Mouse (Mus musculus): ENCODE results near the gene Olfr1265. TPM values are rescaled to one million over a fixed set of nuclear protein-coding genes. Genes with fewer than 3 reads are reported as not detected.

Gene Olfr1265
- total and polyA plus RNA-seq, 2 experiments from 2014 or later, result not detected

GRCm38 (mm10) chr2:90070065-90070464 lies 34.9 kb downstream of the Olfr1265 start:
- 59% methylated on average over 2 of the region's 2 CpGs for WGBS
- no peak for TF ChIP-seq CTCF (IDR thresholded peaks at IDR 0.05; ENCODE audit: low read depth)
- no peak for TF ChIP-seq EP300 (IDR thresholded peaks at IDR 0.05; ENCODE audit: low read depth)
- H3K27ac ChIP-seq (ENCODE audit: low read depth), result no peak overlapping the region
- no peaks in the 10 kb centered on the region for H3K27me3 ChIP-seq (ENCODE audit: control insufficient read depth, insufficient read depth, low read length)
- H3K9me3 ChIP-seq (replicated peaks; ENCODE audit: control insufficient read depth, low read length), result no peaks in the 10 kb centered on the region
- H3K4me3 ChIP-seq (ENCODE audit: low read depth, low read length), result no peak overlapping the region
- ATAC-seq (ENCODE audit: insufficient read depth, low read depth) (no peak), DNase-seq (ENCODE audit: low spot score) (no peak)
- H3K9ac ChIP-seq (replicated peaks; ENCODE audit: low read depth, low read length), result no peak overlapping the region
- H3K4me2 ChIP-seq (ENCODE audit: low read depth, low read length), result no peak overlapping the region
- H3K36me3 ChIP-seq (replicated peaks; ENCODE audit: control insufficient read depth, insufficient read depth, low read length), result no peaks in the 10 kb centered on the region
- no peaks in the 10 kb centered on the region for H3K4me1 ChIP-seq (ENCODE audit: control insufficient read depth, insufficient read depth)

Other genes starting within 250 kb of the Olfr1265 start
- gene Olfr1254, start 241.7 kb upstream of the Olfr1265 start, total RNA-seq (2014; rRNA removed; ENCODE audit: low replicate concordance), result not detected in 2 replicates
- not detected in 2 replicates for gene Olfr1254, start 241.7 kb upstream of the Olfr1265 start, polyA plus RNA-seq (2015; fragmentation: Nextera tagmentation; extraction: Ambion mirVana)
- gene Olfr1255, start 223.3 kb upstream of the Olfr1265 start, total RNA-seq (2014; rRNA removed; ENCODE audit: low replicate concordance), result not detected in 2 replicates
- gene Olfr1255, start 223.3 kb upstream of the Olfr1265 start, polyA plus RNA-seq (2015; fragmentation: Nextera tagmentation; extraction: Ambion mirVana), result not detected in 2 replicates
- not detected in 2 replicates for gene Olfr1256, start 193.8 kb upstream of the Olfr1265 start, total RNA-seq (2014; rRNA removed; ENCODE audit: low replicate concordance)
- gene Olfr1256, start 193.8 kb upstream of the Olfr1265 start, polyA plus RNA-seq (2015; fragmentation: Nextera tagmentation; extraction: Ambion mirVana), result not detected in 2 replicates
- gene Olfr48, start 187.1 kb upstream of the Olfr1265 start, total RNA-seq (2014; rRNA removed; ENCODE audit: low replicate concordance), result not detected in 2 replicates
- gene Olfr48, start 187.1 kb upstream of the Olfr1265 start, polyA plus RNA-seq (2015; fragmentation: Nextera tagmentation; extraction: Ambion mirVana), result not detected in 2 replicates
- gene Olfr1257, start 156.9 kb upstream of the Olfr1265 start, total RNA-seq (2014; rRNA removed; ENCODE audit: low replicate concordance), result not detected in 2 replicates
- gene Olfr1257, start 156.9 kb upstream of the Olfr1265 start, polyA plus RNA-seq (2015; fragmentation: Nextera tagmentation; extraction: Ambion mirVana), result not detected in 2 replicates
- not detected in 2 replicates for gene Olfr1258, start 108.0 kb upstream of the Olfr1265 start, total RNA-seq (2014; rRNA removed; ENCODE audit: low replicate concordance)
- not detected in 2 replicates for gene Olfr1258, start 108.0 kb upstream of the Olfr1265 start, polyA plus RNA-seq (2015; fragmentation: Nextera tagmentation; extraction: Ambion mirVana)
- gene Olfr1259, start 86.7 kb upstream of the Olfr1265 start, total RNA-seq (2014; rRNA removed; ENCODE audit: low replicate concordance), result not detected in 2 replicates
- not detected in 2 replicates for gene Olfr1259, start 86.7 kb upstream of the Olfr1265 start, polyA plus RNA-seq (2015; fragmentation: Nextera tagmentation; extraction: Ambion mirVana)
- gene Olfr1260, start 61.0 kb upstream of the Olfr1265 start, total RNA-seq (2014; rRNA removed; ENCODE audit: low replicate concordance), result not detected in 2 replicates
- gene Olfr1260, start 61.0 kb upstream of the Olfr1265 start, polyA plus RNA-seq (2015; fragmentation: Nextera tagmentation; extraction: Ambion mirVana), result not detected in 2 replicates
- gene Olfr1261, start 44.1 kb upstream of the Olfr1265 start, total RNA-seq (2014; rRNA removed; ENCODE audit: low replicate concordance), result not detected in 2 replicates
- not detected in 2 replicates for gene Olfr1261, start 44.1 kb upstream of the Olfr1265 start, polyA plus RNA-seq (2015; fragmentation: Nextera tagmentation; extraction: Ambion mirVana)
- gene Olfr1262, start 35.2 kb upstream of the Olfr1265 start, total RNA-seq (2014; rRNA removed; ENCODE audit: low replicate concordance), result not detected in 2 replicates
- not detected in 2 replicates for gene Olfr1262, start 35.2 kb upstream of the Olfr1265 start, polyA plus RNA-seq (2015; fragmentation: Nextera tagmentation; extraction: Ambion mirVana)
- gene Olfr1263, start 23.2 kb upstream of the Olfr1265 start, total RNA-seq (2014; rRNA removed; ENCODE audit: low replicate concordance), result not detected in 2 replicates
- gene Olfr1263, start 23.2 kb upstream of the Olfr1265 start, polyA plus RNA-seq (2015; fragmentation: Nextera tagmentation; extraction: Ambion mirVana), result not detected in 2 replicates
- gene Olfr1264, start 9.8 kb upstream of the Olfr1265 start, total RNA-seq (2014; rRNA removed; ENCODE audit: low replicate concordance), result not detected in 2 replicates
- not detected in 2 replicates for gene Olfr1264, start 9.8 kb upstream of the Olfr1265 start, polyA plus RNA-seq (2015; fragmentation: Nextera tagmentation; extraction: Ambion mirVana)
- not detected in 2 replicates for gene Olfr140, start 28.3 kb downstream of the Olfr1265 start, total RNA-seq (2014; rRNA removed; ENCODE audit: low replicate concordance)
- gene Olfr140, start 28.3 kb downstream of the Olfr1265 start, polyA plus RNA-seq (2015; fragmentation: Nextera tagmentation; extraction: Ambion mirVana), result not detected in 2 replicates
- not detected in 2 replicates for gene Olfr1269, start 86.1 kb downstream of the Olfr1265 start, total RNA-seq (2014; rRNA removed; ENCODE audit: low replicate concordance)
- gene Olfr1269, start 86.1 kb downstream of the Olfr1265 start, polyA plus RNA-seq (2015; fragmentation: Nextera tagmentation; extraction: Ambion mirVana), result not detected in 2 replicates
- gene Olfr32, start 107.0 kb downstream of the Olfr1265 start, total RNA-seq (2014; rRNA removed; ENCODE audit: low replicate concordance), result not detected in 2 replicates
- gene Olfr32, start 107.0 kb downstream of the Olfr1265 start, polyA plus RNA-seq (2015; fragmentation: Nextera tagmentation; extraction: Ambion mirVana), result not detected in 2 replicates
- not detected in 2 replicates for gene Olfr1270, start 117.8 kb downstream of the Olfr1265 start, total RNA-seq (2014; rRNA removed; ENCODE audit: low replicate concordance)
- not detected in 2 replicates for gene Olfr1270, start 117.8 kb downstream of the Olfr1265 start, polyA plus RNA-seq (2015; fragmentation: Nextera tagmentation; extraction: Ambion mirVana)
- gene Olfr1506, start 189.2 kb downstream of the Olfr1265 start, total RNA-seq (2014; rRNA removed; ENCODE audit: low replicate concordance), result not detected in 2 replicates
- gene Olfr1506, start 189.2 kb downstream of the Olfr1265 start, polyA plus RNA-seq (2015; fragmentation: Nextera tagmentation; extraction: Ambion mirVana), result not detected in 2 replicates
- not detected in 2 replicates for gene Olfr142, start 222.3 kb downstream of the Olfr1265 start, total RNA-seq (2014; rRNA removed; ENCODE audit: low replicate concordance)
- not detected in 2 replicates for gene Olfr142, start 222.3 kb downstream of the Olfr1265 start, polyA plus RNA-seq (2015; fragmentation: Nextera tagmentation; extraction: Ambion mirVana)
- gene Olfr1271, start 235.7 kb downstream of the Olfr1265 start, total RNA-seq (2014; rRNA removed; ENCODE audit: low replicate concordance), result not detected in 2 replicates
- not detected in 2 replicates for gene Olfr1271, start 235.7 kb downstream of the Olfr1265 start, polyA plus RNA-seq (2015; fragmentation: Nextera tagmentation; extraction: Ambion mirVana)